Mouse (Mus musculus) megakaryocyte, embryonic 14.5 days (primary cell): Measurements from ENCODE around the gene Dst.

Experiments
- FLI1 ChIP-seq: IDR thresholded peaks from 2 replicates; pipeline ENCODE4 v1.6.1; 2012; ENCODE audit warnings: low read length, inconsistent platforms, mixed read lengths
- GATA1 ChIP-seq: IDR thresholded peaks from 3 replicates; pipeline ENCODE4 v1.6.1; 2012; ENCODE audit warnings: mixed read lengths, low read length, inconsistent platforms, borderline replicate concordance

DNA sequence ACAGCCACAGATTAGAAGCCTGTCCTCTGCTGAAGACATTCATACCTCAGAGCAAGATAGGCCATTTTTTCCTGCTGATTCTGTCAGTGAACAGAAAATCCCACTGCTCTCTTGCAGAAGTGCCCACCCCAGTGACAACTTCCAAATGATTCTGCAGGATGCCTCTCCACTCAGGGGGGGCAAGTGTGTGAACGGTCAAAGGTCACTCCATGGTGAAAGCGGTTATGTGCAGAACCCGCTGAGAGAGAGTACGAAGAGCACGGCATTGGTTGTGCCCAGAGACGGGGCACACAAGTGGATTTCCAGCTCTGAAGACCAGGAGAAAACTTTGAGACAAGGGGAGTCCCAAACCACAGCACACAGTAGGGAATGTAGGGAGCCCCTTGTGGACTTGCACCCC, 330.2 kb downstream of the Dst start:
- TF ChIP-seq GATA1, result no peak
- no peak for TF ChIP-seq FLI1
